Mouse (Mus musculus) lung, embryonic 16.5 days (tissue): Measurements from ENCODE around the gene Maml1. TPM values are rescaled to one million over a fixed set of nuclear protein-coding genes. Genes with fewer than 3 reads are reported as not detected.

ENCODE experiments used
- ATAC-seq: fragments of 200-750 bp; cut with Nextera tagmentation; 2 replicates; pipeline ENCODE4 v1.8.0; 2017; ENCODE audit warnings: low read depth, mild to moderate bottlenecking, moderate library complexity
- H3K27ac ChIP-seq: fragments of 300-500 bp; sonication (generic); 2 replicates; pipeline ENCODE4 v1.5.1; 2014; ENCODE audit warnings: mild to moderate bottlenecking, control low read depth, low read length
- H3K27me3 ChIP-seq: fragments of 300-500 bp; sonication (generic); 2 replicates; pipeline ENCODE4 v1.6.1; 2014; ENCODE audit warnings: low read depth, low read length, mixed read lengths; ENCODE audit not compliant: control insufficient read depth, insufficient read depth
- H3K36me3 ChIP-seq: fragments of 300-500 bp; sonication (generic); 2 replicates; pipeline ENCODE4 v1.6.1; 2014; ENCODE audit warnings: low read length; ENCODE audit not compliant: control insufficient read depth, insufficient read depth
- H3K4me1 ChIP-seq: fragments of 300-500 bp; sonication (generic); replicated peaks from 2 replicates; pipeline ENCODE4 v1.6.1; 2014; ENCODE audit warnings: low read length, mixed read lengths; ENCODE audit not compliant: control insufficient read depth, insufficient read depth
- H3K4me2 ChIP-seq: fragments of 300-500 bp; sonication (generic); 2 replicates; pipeline ENCODE4 v1.6.1; 2014; ENCODE audit warnings: low read depth, low read length, control low read depth
- H3K4me3 ChIP-seq: fragments of 300-500 bp; sonication (generic); 2 replicates; pipeline ENCODE4 v1.5.1; 2014; ENCODE audit warnings: mild to moderate bottlenecking, low read length, control low read depth
- H3K9ac ChIP-seq: fragments of 300-500 bp; sonication (generic); 2 replicates; pipeline ENCODE4 v1.6.1; 2014; ENCODE audit warnings: low read length, control low read depth
- H3K9me3 ChIP-seq: fragments of 300-500 bp; sonication (generic); 2 replicates; pipeline ENCODE4 v1.6.1; 2016; ENCODE audit warnings: low read length; ENCODE audit not compliant: control insufficient read depth
- WGBS: fragments of 180-500 bp; shearing (Covaris S2); extraction: QIAGEN DNeasy Blood & Tissue Kit; methylation state at CpG from one replicate; pipeline ENCODE4 v1.1.7; 2014; 5-methylcytosine and 5-hydroxymethylcytosine counted together
- polyA plus RNA-seq: library from polyadenylated mRNA; unstranded; fragments of >200 nt; fragmentation: Nextera tagmentation; extraction: Ambion mirVana; gene quantifications from 2 replicates; pipeline ENCODE4 v1.2.1, GENCODE M21; 2015

Gene Maml1
- polyA plus RNA-seq, 1 experiment from 2014 or later, result 5.2 TPM

GRCm38 (mm10) chr11:50253393-50253792 is 38.7 kb downstream of the Maml1 start:
- H3K27ac ChIP-seq, result no peak overlapping the region
- peaks cover 6% of the 10 kb centered on the region for H3K4me1 ChIP-seq
- no peak overlapping the region for H3K4me2 ChIP-seq
- no peaks in the 10 kb centered on the region for H3K27me3 ChIP-seq
- no peaks in the 10 kb centered on the region for H3K9me3 ChIP-seq
- WGBS, result 21% methylated on average over 1 of the region's 1 CpGs
- H3K4me3 ChIP-seq, result no peak overlapping the region
- peaks cover 16% of the 10 kb centered on the region for H3K36me3 ChIP-seq
- ATAC-seq, result no peak
- no peak overlapping the region for H3K9ac ChIP-seq

GRCm38 (mm10) chr11:50252684-50253265 is 39.3 kb downstream of the Maml1 start:
- Histone ChIP-seq H3K9ac (no peak overlapping the region), H3K27me3 (no peaks in the 10 kb centered on the region)
- 0 out of 2 replicates have a peak, but pooled peaks have one; percentile 21 for ATAC-seq

GRCm38 (mm10) chr11:50252166-50252565 is 39.9 kb downstream of the Maml1 start:
- no peak overlapping the region for H3K9ac ChIP-seq
- H3K4me2 ChIP-seq, result no peak overlapping the region
- 43% methylated on average over 3 of the region's 3 CpGs for WGBS
- H3K36me3 ChIP-seq, result peaks cover 7% of the 10 kb centered on the region; the same call in 1 of the 2 replicates
- no peaks in the 10 kb centered on the region for H3K27me3 ChIP-seq
- peak; percentile 29; the same call in 1 of the 2 replicates for ATAC-seq
- H3K27ac ChIP-seq, result no peak overlapping the region
- no peak overlapping the region for H3K4me3 ChIP-seq
- H3K4me1 ChIP-seq, result peaks cover 6% of the 10 kb centered on the region
- H3K9me3 ChIP-seq, result no peaks in the 10 kb centered on the region

More at GRCm38 (mm10) chr11:50252684-50253265, 39.3 kb downstream of the Maml1 start:
- Histone ChIP-seq H3K4me3 (no peak overlapping the region), H3K36me3 (peaks cover 10% of the 10 kb centered on the region; the same call in 1 of the 2 replicates), H3K27ac (peak overlapping the region; percentile 10; the same call in 1 of the 2 replicates), H3K4me2 (no peak overlapping the region), H3K9me3 (no peaks in the 10 kb centered on the region), H3K4me1 (peaks cover 6% of the 10 kb centered on the region)
- WGBS, result 43% methylated on average over 11 of the region's 11 CpGs

- Histone ChIP-seq H3K27ac (no peak overlapping the region), H3K4me3 (no peak overlapping the region), H3K4me2 (no peak overlapping the region), H3K27me3 (no peaks in the 10 kb centered on the region), H3K36me3 (no peaks in the 10 kb centered on the region), H3K9ac (no peak overlapping the region), H3K9me3 (no peaks in the 10 kb centered on the region), H3K4me1 (peaks cover 6% of the 10 kb centered on the region)
- no peak for ATAC-seq
- 72% methylated on average over 7 of the region's 7 CpGs for WGBS
Observed at GRCm38 (mm10) chr11:50248473-50249171, 43.5 kb downstream of the Maml1 start.

GRCm38 (mm10) chr11:50245269-50245668 is 46.8 kb downstream of the Maml1 start:
- H3K9me3 ChIP-seq, result no peaks in the 10 kb centered on the region
- no peak for ATAC-seq
- no peak overlapping the region for H3K4me2 ChIP-seq
- H3K9ac ChIP-seq, result no peak overlapping the region
- no peaks in the 10 kb centered on the region for H3K4me1 ChIP-seq
- WGBS, result 69% methylated on average over 5 of the region's 5 CpGs
- no peak overlapping the region for H3K27ac ChIP-seq
- no peaks in the 10 kb centered on the region for H3K36me3 ChIP-seq
- no peak overlapping the region for H3K4me3 ChIP-seq
- H3K27me3 ChIP-seq, result no peaks in the 10 kb centered on the region

GRCm38 (mm10) chr11:50243926-50244325 is 48.2 kb downstream of the Maml1 start:
- Histone ChIP-seq H3K27ac (no peak overlapping the region), H3K9ac (no peak overlapping the region), H3K4me2 (no peak overlapping the region), H3K27me3 (no peaks in the 10 kb centered on the region), H3K4me3 (no peak overlapping the region), H3K9me3 (no peaks in the 10 kb centered on the region), H3K36me3 (no peaks in the 10 kb centered on the region), H3K4me1 (no peaks in the 10 kb centered on the region)
- no peak for ATAC-seq
- WGBS, result 64% methylated on average over 6 of the region's 6 CpGs

- Histone ChIP-seq H3K9ac (no peak overlapping the region), H3K9me3 (no peaks in the 10 kb centered on the region), H3K27me3 (peaks cover 4% of the 10 kb centered on the region; the same call in 1 of the 2 replicates), H3K4me2 (no peak overlapping the region), H3K36me3 (no peaks in the 10 kb centered on the region), H3K27ac (0 out of 2 replicates have a peak overlapping the region, but pooled peaks have one; percentile 13), H3K4me1 (peaks cover 10% of the 10 kb centered on the region), H3K4me3 (no peak overlapping the region)
- ATAC-seq, result no peak
- WGBS, result 67% methylated on average over 7 of the region's 7 CpGs
Observed at GRCm38 (mm10) chr11:50240235-50240911, 51.7 kb downstream of the Maml1 start.

GRCm38 (mm10) chr11:50238821-50239791 is 53.0 kb downstream of the Maml1 start:
- peaks cover 4% of the 10 kb centered on the region; the same call in 1 of the 2 replicates for H3K27me3 ChIP-seq
- H3K9ac ChIP-seq, result no peak overlapping the region
- no peak for ATAC-seq
- no peak overlapping the region for H3K4me3 ChIP-seq
- 84% methylated on average over 9 of the region's 9 CpGs for WGBS
- H3K9me3 ChIP-seq, result no peaks in the 10 kb centered on the region
- peaks cover 5% of the 10 kb centered on the region; the same call in 1 of the 2 replicates for H3K36me3 ChIP-seq
- no peak overlapping the region for H3K4me2 ChIP-seq
- H3K27ac ChIP-seq, result no peak overlapping the region
- H3K4me1 ChIP-seq, result peaks cover 10% of the 10 kb centered on the region
